Mouse (Mus musculus): ENCODE data around the gene Tpi1. TPM values are rescaled to one million over a fixed set of nuclear protein-coding genes. Genes with fewer than 3 reads are reported as not detected.

Gene Tpi1
- polyA plus RNA-seq, 1 experiment from 2014 or later = 468 TPM

DNA sequence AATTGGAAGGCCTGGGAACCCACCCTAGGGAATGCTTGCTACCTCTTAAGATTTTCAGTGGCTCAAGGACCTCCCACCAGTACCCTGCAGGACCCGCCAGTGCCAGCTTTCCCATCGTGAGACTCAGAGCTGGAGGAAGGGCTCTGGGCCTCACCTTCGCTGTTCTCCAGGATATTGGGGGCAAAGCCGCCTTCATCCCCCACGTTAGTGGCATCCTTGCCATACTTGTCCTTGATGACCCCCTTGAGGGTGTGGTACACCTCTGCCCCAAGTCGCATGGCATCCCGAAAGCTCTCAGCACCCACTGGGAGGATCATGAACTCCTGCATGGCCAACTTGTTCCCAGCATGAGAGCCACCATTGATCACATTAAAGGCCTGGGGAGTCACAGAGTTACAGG lies 48.1 kb downstream of the Tpi1 start:
- Histone ChIP-seq H3K4me2 (no peak overlapping the region), H3K27ac (replicated peaks) (no peak overlapping the region), H3K9me3 (no peaks in the 10 kb centered on the region), H3K4me1 (replicated peaks) (peaks cover 34% of the 10 kb centered on the region), H3K36me3 (no peaks in the 10 kb centered on the region), H3K27me3 (no peaks in the 10 kb centered on the region), H3K9ac (no peak overlapping the region), H3K4me3 (no peak overlapping the region)
- WGBS = 82% methylated on average over 7 of the region's 7 CpGs
- ATAC-seq (ENCODE audit: low FRiP score, low read depth) = no peak

Other genes with a start within 250 kb of the Tpi1 start
- gene C1rb, start 244.0 kb downstream of the Tpi1 start, polyA plus RNA-seq (2015; fragmentation: Nextera tagmentation; extraction: Ambion mirVana) = not detected in 2 replicates
- gene C1s2, start 178.2 kb downstream of the Tpi1 start, polyA plus RNA-seq (2015; fragmentation: Nextera tagmentation; extraction: Ambion mirVana) = 0.08 and 0.10 TPM in 2 replicates
- 46.7 and 49.9 TPM in 2 replicates for gene Lpcat3, start 151.3 kb downstream of the Tpi1 start, polyA plus RNA-seq (2015; fragmentation: Nextera tagmentation; extraction: Ambion mirVana)
- 100.0 and 104 TPM in 2 replicates for gene Emg1, start 102.1 kb downstream of the Tpi1 start, polyA plus RNA-seq (2015; fragmentation: Nextera tagmentation; extraction: Ambion mirVana)
- gene Phb2, start 102.0 kb downstream of the Tpi1 start, polyA plus RNA-seq (2015; fragmentation: Nextera tagmentation; extraction: Ambion mirVana) = 260 and 270 TPM in 2 replicates
- 3.7 and 6.6 TPM in 2 replicates for gene Ptpn6, start 75.6 kb downstream of the Tpi1 start, polyA plus RNA-seq (2015; fragmentation: Nextera tagmentation; extraction: Ambion mirVana)
- gene Grcc10, start 72.9 kb downstream of the Tpi1 start, polyA plus RNA-seq (2015; fragmentation: Nextera tagmentation; extraction: Ambion mirVana) = 626 and 628 TPM in 2 replicates
- not detected in 2 replicates for gene Gm45234, start 58.3 kb downstream of the Tpi1 start, polyA plus RNA-seq (2015; fragmentation: Nextera tagmentation; extraction: Ambion mirVana)
- 26.8 and 30.4 TPM in 2 replicates for gene Atn1, start 57.8 kb downstream of the Tpi1 start, polyA plus RNA-seq (2015; fragmentation: Nextera tagmentation; extraction: Ambion mirVana)
- 141 and 144 TPM in 2 replicates for gene Eno2, start 44.6 kb downstream of the Tpi1 start, polyA plus RNA-seq (2015; fragmentation: Nextera tagmentation; extraction: Ambion mirVana)
- gene Lrrc23, start 34.6 kb downstream of the Tpi1 start, polyA plus RNA-seq (2015; fragmentation: Nextera tagmentation; extraction: Ambion mirVana) = 3.3 and 4.8 TPM in 2 replicates
- gene Spsb2, start 5.6 kb downstream of the Tpi1 start, polyA plus RNA-seq (2015; fragmentation: Nextera tagmentation; extraction: Ambion mirVana) = 9.0 and 9.3 TPM in 2 replicates
- 203 and 209 TPM in 2 replicates for gene Usp5, start 15.2 kb upstream of the Tpi1 start, polyA plus RNA-seq (2015; fragmentation: Nextera tagmentation; extraction: Ambion mirVana)
- gene Cdca3, start 15.3 kb upstream of the Tpi1 start, polyA plus RNA-seq (2015; fragmentation: Nextera tagmentation; extraction: Ambion mirVana) = 35.3 and 44.0 TPM in 2 replicates
- 0.83 and 3.3 TPM in 2 replicates for gene Gnb3, start 26.0 kb upstream of the Tpi1 start, polyA plus RNA-seq (2015; fragmentation: Nextera tagmentation; extraction: Ambion mirVana)
- 17.1 and 18.7 TPM in 2 replicates for gene P3h3, start 43.5 kb upstream of the Tpi1 start, polyA plus RNA-seq (2015; fragmentation: Nextera tagmentation; extraction: Ambion mirVana)
- 33.9 and 37.5 TPM in 2 replicates for gene Gpr162, start 49.7 kb upstream of the Tpi1 start, polyA plus RNA-seq (2015; fragmentation: Nextera tagmentation; extraction: Ambion mirVana)
- gene Cd4, start 73.9 kb upstream of the Tpi1 start, polyA plus RNA-seq (2015; fragmentation: Nextera tagmentation; extraction: Ambion mirVana) = 0.14 and 0.32 TPM in 2 replicates
- 3.1 and 3.5 TPM in 2 replicates for gene Lag3, start 97.4 kb upstream of the Tpi1 start, polyA plus RNA-seq (2015; fragmentation: Nextera tagmentation; extraction: Ambion mirVana)
- gene Ptms, start 105.8 kb upstream of the Tpi1 start, polyA plus RNA-seq (2015; fragmentation: Nextera tagmentation; extraction: Ambion mirVana) = 766 and 864 TPM in 2 replicates
- gene Mlf2, start 117.1 kb upstream of the Tpi1 start, polyA plus RNA-seq (2015; fragmentation: Nextera tagmentation; extraction: Ambion mirVana) = 565 and 615 TPM in 2 replicates
- 92.5 and 102 TPM in 2 replicates for gene Cops7a, start 151.2 kb upstream of the Tpi1 start, polyA plus RNA-seq (2015; fragmentation: Nextera tagmentation; extraction: Ambion mirVana)
- gene Pianp, start 182.4 kb upstream of the Tpi1 start, polyA plus RNA-seq (2015; fragmentation: Nextera tagmentation; extraction: Ambion mirVana) = 58.8 and 73.5 TPM in 2 replicates
- 14.9 and 19.6 TPM in 2 replicates for gene Zfp384, start 194.8 kb upstream of the Tpi1 start, polyA plus RNA-seq (2015; fragmentation: Nextera tagmentation; extraction: Ambion mirVana)
- 141 and 144 TPM in 2 replicates for gene Ing4, start 225.5 kb upstream of the Tpi1 start, polyA plus RNA-seq (2015; fragmentation: Nextera tagmentation; extraction: Ambion mirVana)
- gene Acrbp, start 235.4 kb upstream of the Tpi1 start, polyA plus RNA-seq (2015; fragmentation: Nextera tagmentation; extraction: Ambion mirVana) = 19.1 and 20.9 TPM in 2 replicates

Measured in hindbrain, embryonic 15.5 days (tissue).